Comparison of ENCODE assay signal across 8 mouse cellular contexts in genomic region chr5:114774403-114775051, GRCm38 (mm10). TPM values are rescaled to one million over a fixed set of nuclear protein-coding genes. Genes with fewer than 3 reads are reported as not detected.
DNase-seq lines count a peak whose midpoint lies in the region; ATAC-seq lines count a peak whose summit lies in the region.

Ankrd13a (plus strand) TSS chr5:114774677.

- H3K9me3 ChIP-seq in hindbrain, embryonic 15.5 days, result no peaks in the 10 kb centered on the region

- no peaks in the 10 kb centered on the region for H3K36me3 ChIP-seq in hindbrain, embryonic 15.5 days

- peak; percentile 88 for ATAC-seq in hindbrain, embryonic 15.5 days (ENCODE audit: low FRiP score, low read depth)

- under 1% methylated on average over 65 of the region's 73 CpGs for WGBS in hindbrain, embryonic 15.5 days

- H3K4me2 ChIP-seq in hindbrain, embryonic 15.5 days, result peak within 1 kb of the TSS; percentile 75

- H3K4me1 ChIP-seq in hindbrain, embryonic 15.5 days (replicated peaks), result peaks cover 59% of the 10 kb centered on the region

- peak within 1 kb of the TSS; percentile 100 for H3K9ac ChIP-seq in hindbrain, embryonic 15.5 days

- peak within 1 kb of the TSS; percentile 98 for H3K4me3 ChIP-seq in hindbrain, embryonic 15.5 days

- H3K27ac ChIP-seq in hindbrain, embryonic 15.5 days (replicated peaks), result peak within 1 kb of the TSS; percentile 99

- H3K27me3 ChIP-seq in hindbrain, embryonic 15.5 days, result no peaks in the 10 kb centered on the region

- peak; percentile 91 for DNase-seq in T-cell, adult 2 months (ENCODE audit: low spot score)
- DNase-seq in cerebellum, postnatal 36 days, result peak; percentile 91 to 92
- peak; percentile 91 to 93 for DNase-seq in frontal cortex, postnatal 36 days (ENCODE audit: low spot score in 2 of 2)
- peak; percentile 87 for DNase-seq in left cerebral cortex, adult 11 months (ENCODE audit: low spot score)
- peak; percentile 93 to 95 for DNase-seq in lung, postnatal 4 days
- peak; percentile 88 for DNase-seq in retina, postnatal 7 days (ENCODE audit: low read depth, low spot score)
- DNase-seq in urinary bladder, adult 2 months (ENCODE audit: low spot score), result peak; percentile 83

RNA-seq across cellular contexts. Expression of gene Ankrd13a, which starts in this region (rescaled TPM):
- 35.8 and 36.2 TPM in 2 replicates for polyA plus RNA-seq in hindbrain, embryonic 15.5 days (2015; fragmentation: Nextera tagmentation; extraction: Ambion mirVana)
- polyA plus RNA-seq in urinary bladder, adult 2 months (2012; rRNA removed), result 55.6 and 63.2 TPM in 2 replicates

Comparison
In these comparisons a context has a peak if more than half of its experiments do, and no peak if none do; other contexts are left out.
1. Peak in every context shown above with its lines: DNase-seq, ATAC-seq, H3K4me3 ChIP-seq and H3K27ac ChIP-seq.